Mouse (Mus musculus) MEL (cell line): Measurements from ENCODE around the gene Tbc1d16.

Source experiments
- POLR2A ChIP-seq, 2 experiments: IDR thresholded peaks; 2 replicates each; pipeline ENCODE4 v1.6.1; 2011 to 2012; ENCODE audit warnings: low read length in 2 of 2, mild to moderate bottlenecking in 2 of 2, control low read depth in 1 of 2, improper control_type of control experiment in 1 of 2, low read depth in 1 of 2, moderate library complexity in 1 of 2; ENCODE audit not compliant: control insufficient read depth in 1 of 2, insufficient read depth in 1 of 2, poor library complexity in 1 of 2
- POLR2AphosphoS2 ChIP-seq: IDR thresholded peaks from 2 replicates; pipeline ENCODE4 v1.6.1; 2011; ENCODE audit warnings: low read length, improper control_type of control experiment
- SMC3 ChIP-seq: IDR thresholded peaks from 2 replicates; pipeline ENCODE4 v1.6.1; 2011; ENCODE audit warnings: low read depth, low read length, improper control_type of control experiment

GRCm38 (mm10) chr11:119155638-119156480, 72.4 kb downstream of the Tbc1d16 start:
- TF ChIP-seq SMC3, result no peak
- TF ChIP-seq POLR2AphosphoS2, result no peak
- no peak for TF ChIP-seq POLR2A (IDR thresholded peaks at IDR 0.05; ENCODE audit: control insufficient read depth in 1 of 2, insufficient read depth in 1 of 2, low read depth in 1 of 2, low read length in 2 of 2, poor library complexity in 1 of 2)
